Mouse (Mus musculus) hindbrain, embryonic 12.5 days (tissue): ENCODE data around the gene Zfp275. TPM values are rescaled to one million over a fixed set of nuclear protein-coding genes. Genes with fewer than 3 reads are reported as not detected.
"Not testable (repeated sequence)": the region's sequence is repeated elsewhere in the genome, so short reads cannot be mapped to it uniquely, and the experiment has no call there.

Experiments used
- ATAC-seq: fragments of 200-750 bp; cut with Nextera tagmentation; 2 replicates; pipeline ENCODE4 v1.8.0; 2017; ENCODE audit warnings: moderate TSS enrichment; ENCODE audit not compliant: low FRiP score
- H3K27ac ChIP-seq: fragments of 300-500 bp; sonication (generic); 2 replicates; pipeline ENCODE4 v1.5.1; 2016; ENCODE audit warnings: mild to moderate bottlenecking
- H3K27me3 ChIP-seq: fragments of 300-500 bp; sonication (generic); 2 replicates; pipeline ENCODE4 v1.6.1; 2016; ENCODE audit warnings: mild to moderate bottlenecking
- H3K36me3 ChIP-seq: fragments of 300-500 bp; sonication (generic); 2 replicates; pipeline ENCODE4 v1.6.1; 2016; ENCODE audit warnings: mild to moderate bottlenecking
- H3K4me1 ChIP-seq: fragments of 300-500 bp; sonication (generic); 2 replicates; pipeline ENCODE4 v1.6.1; 2016
- H3K4me2 ChIP-seq: fragments of 300-500 bp; sonication (generic); replicated peaks from 2 replicates; pipeline ENCODE4 v1.6.1; 2016; ENCODE audit warnings: mild to moderate bottlenecking
- H3K4me3 ChIP-seq: fragments of 300-500 bp; sonication (generic); 2 replicates; pipeline ENCODE4 v1.5.1; 2016; ENCODE audit warnings: mild to moderate bottlenecking
- H3K9ac ChIP-seq: fragments of 300-500 bp; sonication (generic); 2 replicates; pipeline ENCODE4 v1.6.1; 2016; ENCODE audit warnings: mild to moderate bottlenecking, moderate library complexity
- H3K9me3 ChIP-seq: fragments of 300-500 bp; sonication (generic); replicated peaks from 2 replicates; pipeline ENCODE4 v1.6.1; 2016; ENCODE audit warnings: mild to moderate bottlenecking
- WGBS: fragments of 180-500 bp; shearing (Covaris S2); methylation state at CpG from one replicate; pipeline ENCODE4 v1.1.7; 2016; 5-methylcytosine and 5-hydroxymethylcytosine counted together
- polyA plus RNA-seq: library from polyadenylated mRNA; unstranded; fragments of >200 nt; fragmentation: Nextera tagmentation; extraction: Ambion mirVana; gene quantifications from 2 replicates; pipeline ENCODE4 v1.2.1, GENCODE M21; 2016

The Zfp275 gene
- 19.0 and 20.7 TPM in 2 replicates for polyA plus RNA-seq

- Histone ChIP-seq H3K9me3 (no peaks in the 10 kb centered on the region), H3K27ac (peak within 1 kb of the TSS; percentile 75), H3K27me3 (no peaks in the 10 kb centered on the region), H3K36me3 (no peaks in the 10 kb centered on the region), H3K4me2 (peak within 1 kb of the TSS; percentile 56), H3K4me3 (peak within 1 kb of the TSS; percentile 52), H3K4me1 (peaks cover 6% of the 10 kb centered on the region; the same call in 1 of the 2 replicates), H3K9ac (peak within 1 kb of the TSS; percentile 69)
- 17% methylated on average over 26 of the region's 37 CpGs for WGBS
- ATAC-seq = peak; percentile 91
Observed at GRCm38 (mm10) chrX:73342483-73342895, at the start of gene Zfp275. TSS of gene Zfp275 (plus strand) at chrX:73342621.

- WGBS = 89% methylated on average over 15 of the region's 17 CpGs
- not testable (repeated sequence) for H3K36me3 ChIP-seq, H3K9ac ChIP-seq, H3K9me3 ChIP-seq, ATAC-seq, H3K4me1 ChIP-seq, H3K4me3 ChIP-seq, H3K4me2 ChIP-seq, H3K27ac ChIP-seq, H3K27me3 ChIP-seq
Observed at GRCm38 (mm10) chrX:73292876-73293275, 49.5 kb upstream of the Zfp275 start, which contains the start of the genes Xlr5a and Xlr5c. TSS of gene Xlr5a (minus strand) at chrX:73292976. TSS of gene Xlr5c (minus strand) at chrX:73292976.

- not testable (repeated sequence) for H3K4me2 ChIP-seq, ATAC-seq, H3K9me3 ChIP-seq, H3K27ac ChIP-seq, H3K9ac ChIP-seq, H3K4me1 ChIP-seq, H3K27me3 ChIP-seq, H3K4me3 ChIP-seq, H3K36me3 ChIP-seq
- WGBS = 73% methylated on average over 8 of the region's 10 CpGs
Observed at GRCm38 (mm10) chrX:73295745-73296144, 46.7 kb upstream of the Zfp275 start.

- 38% methylated on average over 3 of the region's 3 CpGs for WGBS
- Histone ChIP-seq H3K9ac (no peak overlapping the region), H3K36me3 (no peaks in the 10 kb centered on the region), H3K27me3 (no peaks in the 10 kb centered on the region), H3K4me3 (no peak overlapping the region), H3K4me2 (no peak overlapping the region), H3K4me1 (no peaks in the 10 kb centered on the region), H3K9me3 (no peaks in the 10 kb centered on the region), H3K27ac (no peak overlapping the region)
- no peak for ATAC-seq
Observed at GRCm38 (mm10) chrX:73312522-73312921, 29.9 kb upstream of the Zfp275 start.

- Histone ChIP-seq H3K4me1 (no peaks in the 10 kb centered on the region), H3K9me3 (no peaks in the 10 kb centered on the region), H3K9ac (no peak overlapping the region), H3K27me3 (no peaks in the 10 kb centered on the region), H3K27ac (no peak overlapping the region), H3K4me2 (no peak overlapping the region), H3K4me3 (no peak overlapping the region), H3K36me3 (no peaks in the 10 kb centered on the region)
- 71% methylated on average over 3 of the region's 3 CpGs for WGBS
- ATAC-seq = no peak
Observed at GRCm38 (mm10) chrX:73321029-73321428, 21.4 kb upstream of the Zfp275 start.

- no peak overlapping the region for H3K27ac ChIP-seq
- H3K9ac ChIP-seq = no peak overlapping the region
- H3K4me1 ChIP-seq = no peaks in the 10 kb centered on the region
- H3K4me3 ChIP-seq = no peak overlapping the region
- H3K36me3 ChIP-seq = no peaks in the 10 kb centered on the region
- H3K27me3 ChIP-seq = no peaks in the 10 kb centered on the region
- H3K9me3 ChIP-seq = no peaks in the 10 kb centered on the region
- no peak for ATAC-seq
- no peak overlapping the region for H3K4me2 ChIP-seq
- 71% methylated on average over 2 of the region's 2 CpGs for WGBS
Observed at GRCm38 (mm10) chrX:73327215-73327614, 15.2 kb upstream of the Zfp275 start.

- no peak overlapping the region for H3K4me2 ChIP-seq
Observed at GRCm38 (mm10) chrX:73333548-73333947, 8.9 kb upstream of the Zfp275 start.

GRCm38 (mm10) chrX:73336740-73337139 is 5.7 kb upstream of the Zfp275 start, which contains the start of gene Gm45015:
TSS of gene Gm45015 (minus strand) at chrX:73336840.
- H3K27me3 ChIP-seq = no peaks in the 10 kb centered on the region
- no peaks in the 10 kb centered on the region for H3K36me3 ChIP-seq
- H3K4me1 ChIP-seq = no peaks in the 10 kb centered on the region
- 90% methylated on average over 4 of the region's 4 CpGs for WGBS
- H3K27ac ChIP-seq = no peak within 1 kb of the TSS
- no peaks in the 10 kb centered on the region for H3K9me3 ChIP-seq
- no peak within 1 kb of the TSS for H3K4me2 ChIP-seq
- no peak for ATAC-seq
- H3K9ac ChIP-seq = no peak within 1 kb of the TSS
- H3K4me3 ChIP-seq = no peak within 1 kb of the TSS

More at GRCm38 (mm10) chrX:73333548-73333947, 8.9 kb upstream of the Zfp275 start:
- ATAC-seq = no peak
- no peaks in the 10 kb centered on the region for H3K27me3 ChIP-seq
- H3K9me3 ChIP-seq = no peaks in the 10 kb centered on the region
- H3K27ac ChIP-seq = no peak overlapping the region
- H3K4me1 ChIP-seq = no peaks in the 10 kb centered on the region
- no peak overlapping the region for H3K4me3 ChIP-seq
- H3K36me3 ChIP-seq = no peaks in the 10 kb centered on the region
- no peak overlapping the region for H3K9ac ChIP-seq

- Histone ChIP-seq H3K36me3 (no peaks in the 10 kb centered on the region), H3K4me2 (no peak overlapping the region), H3K9ac (no peak overlapping the region), H3K9me3 (no peaks in the 10 kb centered on the region), H3K4me1 (peaks cover 6% of the 10 kb centered on the region; the same call in 1 of the 2 replicates), H3K4me3 (no peak overlapping the region), H3K27ac (no peak overlapping the region), H3K27me3 (no peaks in the 10 kb centered on the region)
- 63% methylated on average over 1 of the region's 1 CpGs for WGBS
- ATAC-seq = no peak
Observed at GRCm38 (mm10) chrX:73341473-73341872, 948 bp upstream of the Zfp275 start.

- no peak overlapping the region for H3K27ac ChIP-seq
Observed at GRCm38 (mm10) chrX:73342068-73342467, 353 bp upstream of the Zfp275 start.

GRCm38 (mm10) chrX:73342941-73343735 is 717 bp downstream of the Zfp275 start:
- 22% methylated on average over 15 of the region's 15 CpGs for WGBS

More at GRCm38 (mm10) chrX:73342068-73342467, 353 bp upstream of the Zfp275 start:
- Histone ChIP-seq H3K9me3 (no peaks in the 10 kb centered on the region), H3K4me2 (peak overlapping the region; percentile 56), H3K9ac (no peak overlapping the region; the same call in 1 of the 2 replicates), H3K4me1 (peaks cover 6% of the 10 kb centered on the region; the same call in 1 of the 2 replicates), H3K4me3 (peak overlapping the region; percentile 52), H3K36me3 (no peaks in the 10 kb centered on the region), H3K27me3 (no peaks in the 10 kb centered on the region)
- ATAC-seq = peak; percentile 60
- 40% methylated on average over 3 of the region's 3 CpGs for WGBS

GRCm38 (mm10) chrX:73343802-73344201 is 1.4 kb downstream of the Zfp275 start:
- no peak overlapping the region for H3K27ac ChIP-seq
- no peaks in the 10 kb centered on the region for H3K27me3 ChIP-seq
- ATAC-seq = no peak
- no peak overlapping the region for H3K4me3 ChIP-seq
- H3K4me1 ChIP-seq = peaks cover 6% of the 10 kb centered on the region; the same call in 1 of the 2 replicates
- WGBS = 95% methylated on average over 1 of the region's 1 CpGs
- H3K9me3 ChIP-seq = no peaks in the 10 kb centered on the region
- H3K9ac ChIP-seq = no peak overlapping the region
- H3K36me3 ChIP-seq = no peaks in the 10 kb centered on the region
- peak overlapping the region; percentile 56 for H3K4me2 ChIP-seq

More at GRCm38 (mm10) chrX:73342941-73343735, 717 bp downstream of the Zfp275 start:
- peak; percentile 70 for ATAC-seq
- H3K9me3 ChIP-seq = no peaks in the 10 kb centered on the region
- peak overlapping the region; percentile 56 for H3K4me2 ChIP-seq
- H3K4me1 ChIP-seq = peaks cover 6% of the 10 kb centered on the region; the same call in 1 of the 2 replicates
- peak overlapping the region; percentile 69 for H3K9ac ChIP-seq
- no peaks in the 10 kb centered on the region for H3K27me3 ChIP-seq
- no peaks in the 10 kb centered on the region for H3K36me3 ChIP-seq
- peak overlapping the region; percentile 75 for H3K27ac ChIP-seq
- peak overlapping the region; percentile 52 for H3K4me3 ChIP-seq
